Mouse (Mus musculus): ENCODE results near the gene Tjp1. TPM values are rescaled to one million over a fixed set of nuclear protein-coding genes. Genes with fewer than 3 reads are reported as not detected.

The Tjp1 gene
- polyA plus RNA-seq, 1 experiment from 2014 or later, result 23.3 TPM

DNA sequence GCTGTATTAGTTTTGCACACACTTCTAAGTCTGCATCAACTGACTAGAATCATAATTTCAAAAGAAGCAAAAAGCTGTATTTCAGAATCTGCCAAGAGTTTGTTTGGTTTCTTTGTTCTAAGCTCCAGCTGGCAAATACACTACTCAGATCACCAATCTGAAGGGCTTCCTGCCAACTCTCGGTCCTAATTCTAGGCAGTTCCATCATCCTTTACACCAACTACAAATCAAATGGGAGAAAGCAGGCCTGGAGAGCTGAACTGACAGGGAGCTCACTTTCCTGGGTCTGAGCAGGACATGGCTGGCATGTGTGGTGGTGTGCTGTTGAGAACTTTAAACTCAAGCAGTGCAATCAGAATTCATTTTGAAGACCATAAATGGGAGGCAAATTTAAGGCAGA is 170.0 kb downstream of the Tjp1 start:
- Histone ChIP-seq H3K9me3 (no peaks in the 10 kb centered on the region), H3K4me3 (no peak overlapping the region), H3K27ac (replicated peaks) (no peak overlapping the region), H3K27me3 (replicated peaks; ENCODE audit: low read depth, poor library complexity, severe bottlenecking) (no peaks in the 10 kb centered on the region), H3K4me1 (peaks cover 9% of the 10 kb centered on the region), H3K36me3 (replicated peaks) (no peaks in the 10 kb centered on the region; the same call in 1 of the 2 replicates)
- DNase-seq (ENCODE audit: low spot score), result no peak
- WGBS, result 62% methylated on average over 1 of the region's 1 CpGs

DNA sequence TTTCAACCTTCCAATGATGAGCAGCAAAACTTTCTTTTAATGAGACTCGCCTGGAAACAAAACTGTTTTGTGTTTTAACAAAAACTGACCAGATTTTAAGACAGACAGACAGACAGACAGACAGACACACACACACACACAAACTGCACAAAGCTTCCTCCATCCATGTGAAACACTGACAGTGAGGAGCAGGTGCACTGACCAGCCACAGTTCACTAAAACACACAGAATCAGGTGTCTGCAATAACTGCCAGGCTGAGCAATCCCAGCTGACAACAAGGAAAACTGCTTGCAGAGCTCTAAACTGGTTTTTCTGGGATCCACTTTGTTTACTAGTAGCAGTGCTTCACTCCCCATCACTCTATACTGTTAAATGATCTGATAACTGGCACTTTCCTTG is 171.4 kb downstream of the Tjp1 start:
- no peak overlapping the region for H3K4me3 ChIP-seq
- DNase-seq (ENCODE audit: low spot score), result no peak
- 80% methylated on average over 1 of the region's 1 CpGs for WGBS
- no peaks in the 10 kb centered on the region for H3K27me3 ChIP-seq (replicated peaks; ENCODE audit: low read depth, poor library complexity, severe bottlenecking)
- H3K4me1 ChIP-seq, result peaks cover 9% of the 10 kb centered on the region
- no peaks in the 10 kb centered on the region for H3K9me3 ChIP-seq
- H3K36me3 ChIP-seq (replicated peaks), result no peaks in the 10 kb centered on the region; the same call in 1 of the 2 replicates
- no peak overlapping the region for H3K27ac ChIP-seq (replicated peaks)

DNA sequence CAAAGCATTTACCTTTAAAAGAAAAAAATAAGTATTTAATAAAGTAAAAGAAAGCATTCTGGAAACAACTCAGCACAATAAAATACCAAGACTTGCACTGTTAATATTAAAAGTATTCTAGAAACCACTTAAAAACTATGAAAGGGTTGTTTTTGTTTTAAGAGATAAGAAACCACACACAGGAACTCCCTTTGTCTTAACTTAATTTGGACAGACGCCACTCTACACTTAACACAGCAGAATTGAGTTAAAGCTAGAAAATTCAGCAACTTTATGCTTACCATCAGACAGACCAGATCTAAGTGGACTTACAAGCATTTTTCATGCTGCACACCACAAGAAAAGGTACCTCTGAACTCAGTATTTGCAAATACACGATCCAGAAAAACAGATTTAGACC is 172.7 kb downstream of the Tjp1 start:
- H3K9me3 ChIP-seq, result no peaks in the 10 kb centered on the region
- no peaks in the 10 kb centered on the region; the same call in 1 of the 2 replicates for H3K36me3 ChIP-seq (replicated peaks)
- WGBS, result 77% methylated on average over 2 of the region's 2 CpGs
- H3K27me3 ChIP-seq (replicated peaks; ENCODE audit: low read depth, poor library complexity, severe bottlenecking), result no peaks in the 10 kb centered on the region
- H3K27ac ChIP-seq (replicated peaks), result no peak overlapping the region
- DNase-seq (ENCODE audit: low spot score), result no peak
- no peak overlapping the region for H3K4me3 ChIP-seq
- peaks cover 3% of the 10 kb centered on the region for H3K4me1 ChIP-seq

DNA sequence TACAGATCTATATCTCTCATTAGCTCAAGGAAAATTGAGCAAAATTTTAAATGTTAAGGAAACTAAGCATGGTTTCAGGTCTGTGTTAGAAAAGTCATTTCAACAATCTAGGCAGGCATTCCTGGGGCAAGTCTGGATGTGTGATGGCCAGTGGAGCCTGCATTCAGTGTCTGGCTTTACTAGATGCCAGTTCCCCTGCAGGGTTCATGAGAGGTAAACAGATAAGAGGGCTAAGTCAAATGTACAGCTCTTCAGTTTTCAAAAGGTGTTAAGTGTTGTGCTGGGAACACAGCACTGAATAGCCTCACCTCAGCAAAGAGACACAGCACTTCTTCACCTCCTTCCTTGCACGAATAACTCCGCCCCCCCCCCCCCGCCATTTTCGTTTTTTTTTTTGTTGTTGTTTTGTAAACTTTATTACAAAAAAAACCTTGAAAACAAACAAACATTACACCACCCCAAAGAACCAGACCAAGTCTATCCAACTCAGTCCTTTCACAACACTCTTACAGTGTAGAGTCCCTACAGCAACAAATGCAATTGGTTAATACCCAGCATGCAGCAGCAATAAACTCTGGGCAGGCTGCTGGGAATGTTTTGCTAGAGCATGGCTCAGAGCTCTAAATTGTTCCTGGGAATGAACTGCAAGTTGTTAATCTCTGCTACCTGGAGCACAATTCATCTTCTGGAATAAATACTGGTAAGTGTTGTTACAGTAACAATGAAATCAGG is 177.1 kb downstream of the Tjp1 start:
- Histone ChIP-seq H3K4me3 (no peak overlapping the region), H3K4me1 (no peaks in the 10 kb centered on the region), H3K9me3 (no peaks in the 10 kb centered on the region), H3K36me3 (replicated peaks) (no peaks in the 10 kb centered on the region; the same call in 1 of the 2 replicates), H3K27ac (replicated peaks) (no peak overlapping the region), H3K27me3 (replicated peaks; ENCODE audit: low read depth, poor library complexity, severe bottlenecking) (no peaks in the 10 kb centered on the region)
- DNase-seq (ENCODE audit: low spot score), result no peak
- WGBS, result 79% methylated on average over 4 of the region's 4 CpGs

DNA sequence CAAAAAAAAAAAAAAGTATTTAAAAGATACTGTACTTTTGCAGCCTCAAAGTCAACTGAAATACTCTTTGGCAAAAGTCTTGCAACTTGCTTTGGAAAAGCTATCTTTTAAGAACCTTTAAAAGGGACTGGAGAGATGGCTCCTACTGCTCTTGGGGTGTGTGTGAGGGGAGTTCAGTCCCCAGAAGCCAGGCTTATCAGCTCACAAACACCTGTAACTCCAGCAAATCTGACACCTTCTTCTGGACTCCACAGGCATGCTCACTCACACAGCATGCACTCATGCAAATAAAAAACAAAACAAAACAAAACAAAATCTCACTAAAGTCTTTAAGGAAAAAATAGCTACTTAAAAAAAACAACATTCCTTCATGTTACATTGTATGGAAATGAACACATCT is 179.0 kb downstream of the Tjp1 start:
- no peak for DNase-seq (ENCODE audit: low spot score)
- no peaks in the 10 kb centered on the region for H3K9me3 ChIP-seq
- H3K4me3 ChIP-seq, result no peak overlapping the region
- H3K4me1 ChIP-seq, result no peaks in the 10 kb centered on the region
- H3K27ac ChIP-seq (replicated peaks), result no peak overlapping the region
- H3K27me3 ChIP-seq (replicated peaks; ENCODE audit: low read depth, poor library complexity, severe bottlenecking), result no peaks in the 10 kb centered on the region
- no peaks in the 10 kb centered on the region for H3K36me3 ChIP-seq (replicated peaks)

DNA sequence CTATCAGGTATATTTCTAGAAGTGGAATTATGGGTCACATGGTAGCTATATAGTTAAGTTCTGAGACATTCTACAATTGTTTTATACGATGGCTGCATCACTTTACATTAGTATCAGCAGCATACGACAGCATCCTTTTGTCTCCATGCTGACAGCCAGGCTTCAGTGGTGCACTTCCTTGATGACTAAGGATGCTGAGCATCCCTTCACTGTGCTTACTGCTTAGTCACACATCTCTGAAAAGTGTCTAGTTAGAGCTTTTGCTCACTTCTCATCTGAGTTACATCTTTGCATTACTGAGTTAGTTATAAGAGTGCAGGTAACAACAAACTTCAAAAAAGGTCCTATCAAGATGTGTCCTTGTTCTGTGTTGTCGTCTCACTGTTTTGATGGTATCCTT is 182.3 kb downstream of the Tjp1 start:
- 85% methylated on average over 3 of the region's 3 CpGs for WGBS
- H3K4me3 ChIP-seq, result no peak overlapping the region
- H3K36me3 ChIP-seq (replicated peaks), result peaks cover 21% of the 10 kb centered on the region
- DNase-seq (ENCODE audit: low spot score), result no peak
- H3K4me1 ChIP-seq, result no peaks in the 10 kb centered on the region
- H3K9me3 ChIP-seq, result no peaks in the 10 kb centered on the region
- no peaks in the 10 kb centered on the region for H3K27me3 ChIP-seq (replicated peaks; ENCODE audit: low read depth, poor library complexity, severe bottlenecking)
- no peak overlapping the region for H3K27ac ChIP-seq (replicated peaks)

DNA sequence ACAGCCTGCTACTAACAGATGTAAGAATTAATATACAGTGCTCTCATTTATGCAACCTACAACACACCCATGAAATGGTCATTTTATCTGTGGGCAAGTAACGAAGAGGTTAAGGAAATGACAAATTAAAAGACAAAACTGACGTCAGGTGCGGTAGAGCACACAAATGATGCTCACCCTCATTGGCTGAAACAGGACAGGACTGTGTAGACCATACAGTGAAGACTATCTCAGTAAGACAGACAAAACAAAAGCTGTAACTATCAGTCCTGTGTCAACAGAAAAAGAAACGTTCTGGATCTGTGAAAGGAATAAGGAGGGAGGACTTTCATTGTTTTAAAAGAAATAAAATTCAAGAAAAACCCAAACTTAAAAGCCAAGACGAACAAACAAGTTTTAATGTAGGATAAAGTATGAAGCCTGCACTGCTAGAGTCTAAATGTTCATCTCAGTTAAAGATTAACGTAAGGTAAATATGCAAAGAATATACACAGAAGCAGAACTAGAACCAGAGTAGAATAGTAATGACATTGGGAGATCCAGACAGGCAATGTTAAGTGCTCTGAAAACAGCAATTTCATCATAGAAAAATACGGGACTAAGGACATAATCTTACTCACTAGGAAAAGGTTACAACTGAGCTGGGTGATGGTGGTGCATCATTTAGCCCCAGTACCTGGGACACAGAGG is 189.9 kb downstream of the Tjp1 start:
- DNase-seq (ENCODE audit: low spot score), result no peak
- 94% methylated on average over 7 of the region's 7 CpGs for WGBS
- H3K36me3 ChIP-seq (replicated peaks), result peaks cover 75% of the 10 kb centered on the region

DNA sequence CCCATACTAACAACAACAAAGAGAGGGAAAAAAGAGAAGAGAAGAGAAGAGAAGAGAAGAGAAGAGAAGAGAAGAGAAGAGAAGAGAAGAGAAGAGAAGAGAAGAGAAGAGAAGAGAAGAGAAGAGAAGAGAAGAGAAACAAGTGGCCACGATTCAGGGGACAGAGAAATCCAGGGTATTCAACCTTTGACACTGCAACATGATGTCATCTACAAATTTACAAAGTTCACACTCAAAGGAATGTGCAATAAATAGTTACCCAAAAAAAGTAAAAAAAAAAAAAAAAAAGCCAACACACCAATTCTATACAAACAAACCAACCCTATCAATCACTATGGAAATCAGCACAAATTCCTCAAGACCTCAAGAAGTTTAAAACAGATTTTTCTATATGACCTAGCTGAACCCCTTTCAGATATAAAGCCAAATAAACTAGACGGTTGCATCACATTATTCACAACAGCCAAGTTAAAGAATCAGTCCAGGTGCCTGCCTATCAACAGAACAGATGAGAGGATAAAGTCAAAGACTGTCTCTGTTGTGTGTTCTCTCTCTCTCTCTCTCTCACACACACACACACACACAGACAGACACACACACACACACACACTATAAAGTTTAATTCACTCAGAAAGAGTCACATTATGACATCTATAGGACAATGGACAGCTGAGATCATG is 194.4 kb downstream of the Tjp1 start:
- WGBS, result 88% methylated on average over 2 of the region's 2 CpGs
- DNase-seq (ENCODE audit: low spot score), result no peak
- H3K4me1 ChIP-seq, result no peaks in the 10 kb centered on the region
- H3K36me3 ChIP-seq (replicated peaks), result peaks cover 72% of the 10 kb centered on the region
- no peak overlapping the region for H3K27ac ChIP-seq (replicated peaks)
- H3K4me3 ChIP-seq, result no peak overlapping the region
- no peaks in the 10 kb centered on the region for H3K27me3 ChIP-seq (replicated peaks; ENCODE audit: low read depth, poor library complexity, severe bottlenecking)
- no peaks in the 10 kb centered on the region for H3K9me3 ChIP-seq

More for the DNA sequence above, 189.9 kb downstream of the Tjp1 start:
- H3K4me1 ChIP-seq, result no peaks in the 10 kb centered on the region
- no peak overlapping the region for H3K27ac ChIP-seq (replicated peaks)
- H3K9me3 ChIP-seq, result no peaks in the 10 kb centered on the region
- H3K4me3 ChIP-seq, result no peak overlapping the region
- no peaks in the 10 kb centered on the region for H3K27me3 ChIP-seq (replicated peaks; ENCODE audit: low read depth, poor library complexity, severe bottlenecking)

DNA sequence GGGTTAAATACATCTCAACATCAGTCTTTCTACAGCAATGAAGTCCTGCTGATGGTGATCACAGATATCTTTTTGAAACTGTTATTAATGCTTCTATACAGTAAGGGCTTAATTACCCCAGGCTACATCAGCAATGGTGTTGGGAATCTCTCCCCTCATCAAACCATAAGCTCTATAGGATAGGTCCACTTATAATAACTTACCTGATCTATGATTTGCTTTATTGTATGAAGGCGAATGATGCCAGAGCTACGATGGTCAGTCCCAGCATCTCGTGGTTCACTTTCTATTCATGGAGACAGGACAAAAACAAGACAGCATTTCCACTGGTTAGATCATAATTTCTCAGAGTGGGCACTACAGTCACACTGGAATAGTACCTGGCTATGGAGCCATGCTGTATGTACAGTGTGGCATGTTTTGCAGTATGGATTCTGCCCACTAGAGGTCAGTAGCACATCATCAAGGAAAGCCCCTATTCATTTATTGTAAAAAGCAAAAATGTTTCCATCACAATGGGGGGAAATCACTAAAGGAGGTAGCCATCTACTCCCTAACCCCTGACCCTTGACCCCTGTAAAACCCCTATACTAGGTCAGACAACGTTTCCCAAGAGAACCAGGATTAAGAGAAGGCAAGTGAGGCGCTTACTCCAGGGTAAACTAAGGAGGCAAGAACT is 208.4 kb downstream of the Tjp1 start:
- WGBS, result 75% methylated on average over 5 of the region's 5 CpGs
- H3K36me3 ChIP-seq (replicated peaks), result peaks cover 75% of the 10 kb centered on the region

DNA sequence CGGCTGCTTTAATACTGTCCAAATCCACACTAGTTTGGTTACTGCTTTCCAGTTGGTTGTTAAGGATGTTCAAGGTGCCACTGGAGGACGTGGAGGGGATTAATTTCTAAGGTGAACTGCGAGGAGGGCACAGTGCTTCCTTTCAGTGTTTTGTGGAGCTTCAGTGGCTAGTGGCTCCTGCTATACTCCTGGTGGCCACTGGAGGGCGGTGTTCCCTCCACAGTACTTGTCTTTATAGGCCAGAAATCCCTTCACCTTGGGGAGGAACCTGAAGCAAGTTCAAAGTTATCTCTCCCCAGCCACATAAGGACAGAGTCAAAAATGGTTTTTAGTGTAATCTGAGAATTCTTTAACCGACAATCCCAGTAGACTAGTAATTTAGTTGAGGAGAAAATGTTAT is 210.2 kb downstream of the Tjp1 start:
- 39% methylated on average over 5 of the region's 5 CpGs for WGBS
- Histone ChIP-seq H3K4me3 (no peak overlapping the region), H3K27me3 (replicated peaks; ENCODE audit: low read depth, poor library complexity, severe bottlenecking) (no peaks in the 10 kb centered on the region), H3K27ac (replicated peaks) (no peak overlapping the region), H3K4me1 (no peaks in the 10 kb centered on the region), H3K36me3 (replicated peaks) (peaks cover 76% of the 10 kb centered on the region), H3K9me3 (no peaks in the 10 kb centered on the region)
- peak; percentile 76 for DNase-seq (ENCODE audit: low spot score)

More for the DNA sequence above, 208.4 kb downstream of the Tjp1 start:
- Histone ChIP-seq H3K27ac (replicated peaks) (no peak overlapping the region), H3K9me3 (no peaks in the 10 kb centered on the region), H3K4me3 (no peak overlapping the region), H3K27me3 (replicated peaks; ENCODE audit: low read depth, poor library complexity, severe bottlenecking) (no peaks in the 10 kb centered on the region), H3K4me1 (no peaks in the 10 kb centered on the region)
- peak; percentile 62 for DNase-seq (ENCODE audit: low spot score)

DNA sequence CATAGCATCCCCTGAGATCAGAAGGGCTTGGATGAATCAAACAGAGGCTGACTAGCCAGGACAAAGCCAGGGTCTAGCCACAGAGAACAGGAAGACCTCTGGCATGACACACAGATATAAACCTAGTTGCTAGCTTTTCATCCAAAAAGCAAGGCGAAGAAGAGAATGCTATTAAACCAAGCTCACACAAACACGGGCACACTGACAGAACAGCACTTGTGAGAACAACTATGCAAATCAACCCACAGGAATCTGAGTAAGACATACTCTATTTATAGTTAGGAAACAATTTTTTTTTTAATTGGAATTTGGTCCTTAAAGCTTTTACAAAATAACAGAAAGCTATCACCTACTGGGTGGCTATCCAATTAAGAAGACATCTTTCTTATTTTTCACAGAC is 212.4 kb downstream of the Tjp1 start:
- Histone ChIP-seq H3K27me3 (replicated peaks; ENCODE audit: low read depth, poor library complexity, severe bottlenecking) (no peaks in the 10 kb centered on the region), H3K27ac (replicated peaks) (no peak overlapping the region), H3K4me3 (no peak overlapping the region), H3K4me1 (no peaks in the 10 kb centered on the region), H3K9me3 (no peaks in the 10 kb centered on the region), H3K36me3 (replicated peaks) (peaks cover 82% of the 10 kb centered on the region)
- DNase-seq (ENCODE audit: low spot score), result no peak
- 97% methylated on average over 2 of the region's 2 CpGs for WGBS

Data from embryonic facial prominence, embryonic 10.5 days (tissue).